Mouse (Mus musculus): Measurements from ENCODE around the gene Gm6169.

Gene Gm6169

DNA sequence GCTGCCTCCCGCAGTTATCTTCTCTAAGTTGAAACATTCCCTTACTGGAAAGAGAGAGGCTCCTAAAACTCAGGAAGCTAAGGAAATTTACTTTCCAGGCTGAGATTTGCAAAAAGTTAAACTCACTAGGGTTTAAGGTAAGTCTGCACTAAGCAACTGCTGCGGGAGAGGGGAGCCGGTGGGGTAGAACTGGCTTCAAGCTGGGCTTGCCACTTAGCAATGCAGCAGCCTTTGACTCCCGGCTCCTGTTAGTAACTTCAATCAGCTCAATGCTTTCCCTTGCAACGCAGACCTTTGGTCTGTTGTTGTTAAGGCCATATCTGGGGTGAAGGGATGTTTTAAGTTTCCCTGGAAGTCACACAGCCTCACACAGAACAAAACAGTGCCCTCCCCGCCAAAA, 31.3 kb downstream of the Gm6169 start:
- no peak for DNase-seq

DNA sequence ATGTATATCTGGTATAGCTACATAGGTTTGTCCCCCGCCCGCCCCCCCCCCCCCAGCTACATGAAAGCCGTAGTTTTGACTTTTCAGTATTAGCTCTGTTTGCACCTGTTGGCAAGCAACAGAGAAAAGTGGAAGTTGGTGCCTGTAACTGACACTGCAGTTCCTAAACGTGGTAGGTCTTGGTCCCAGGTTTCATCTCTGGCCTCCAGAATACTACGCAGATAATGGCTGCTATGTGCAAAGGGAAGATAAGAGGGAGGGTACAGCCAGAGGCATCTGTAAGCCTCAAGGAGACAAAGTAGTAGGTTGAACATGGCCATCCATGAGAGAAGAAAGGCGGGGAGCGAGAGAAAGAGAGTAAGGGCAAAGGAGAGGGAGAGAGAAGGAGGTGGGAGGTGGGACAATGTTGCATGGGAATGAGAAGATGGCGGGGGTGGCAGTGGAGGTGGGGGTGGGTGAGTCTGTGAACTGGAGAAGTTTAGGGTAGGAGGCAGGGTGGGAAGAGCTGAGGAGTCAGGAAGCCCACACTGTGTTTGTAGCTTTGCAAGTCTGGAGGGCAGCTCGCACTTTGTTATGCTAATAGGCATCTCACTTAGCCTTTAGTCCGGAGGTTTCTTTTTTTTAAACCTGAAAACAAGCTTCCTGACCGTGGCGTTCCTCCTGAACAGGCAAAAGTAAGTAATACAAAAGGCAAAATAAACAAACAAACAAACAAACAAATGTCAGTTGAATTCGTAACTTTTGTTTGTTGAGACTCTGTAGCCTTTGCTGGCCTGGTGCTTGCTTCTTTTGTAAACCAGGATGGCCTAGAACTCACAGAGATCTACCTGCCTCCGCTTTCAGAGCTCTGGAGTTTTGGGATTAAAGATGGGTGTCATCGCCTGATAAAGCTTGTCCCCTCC, 32.1 kb downstream of the Gm6169 start, which contains the start of gene Fam169a:
Gene Fam169a, plus strand, starts transcription at position 638 of the 902 bp plus-strand sequence.
- DNase-seq = no peak

DNA sequence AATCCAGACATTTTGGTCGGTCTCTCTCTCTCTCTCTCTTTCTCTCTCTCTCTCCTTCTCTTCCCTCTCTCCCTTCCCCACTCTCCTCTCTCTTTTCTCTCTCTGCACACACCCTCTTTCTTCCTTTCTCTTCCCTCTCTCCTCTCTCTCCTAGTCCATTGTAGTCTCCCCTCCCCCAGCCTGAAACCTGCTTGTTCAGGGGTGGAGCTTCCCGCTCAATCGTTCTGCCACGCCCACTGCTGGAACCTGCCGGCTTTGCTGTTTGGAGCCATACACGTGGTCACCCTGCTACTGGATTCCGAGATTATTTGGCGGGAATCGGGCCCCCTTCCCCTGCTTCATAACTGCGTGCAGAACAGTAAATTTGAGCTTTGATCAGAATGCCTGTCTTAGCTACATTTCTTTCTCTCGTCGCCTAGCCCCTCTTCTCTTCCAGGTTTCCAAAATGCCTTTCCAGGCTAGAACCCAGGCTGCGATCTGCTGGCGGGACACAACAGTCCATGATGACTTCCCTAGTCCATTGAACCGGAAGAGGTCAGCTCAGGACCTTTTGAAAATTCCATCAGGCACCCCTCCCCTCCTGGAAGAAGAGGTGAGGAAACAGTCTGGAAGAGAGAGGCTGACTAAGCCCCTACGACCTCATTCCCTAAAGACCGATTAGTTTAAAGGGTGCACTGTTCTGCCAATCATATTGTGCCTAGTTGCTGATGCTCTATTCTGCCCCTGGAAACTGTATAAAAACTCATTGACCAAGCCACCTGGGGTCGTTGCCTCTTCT, 34.0 kb downstream of the Gm6169 start:
- peak; percentile 11 for DNase-seq

DNA sequence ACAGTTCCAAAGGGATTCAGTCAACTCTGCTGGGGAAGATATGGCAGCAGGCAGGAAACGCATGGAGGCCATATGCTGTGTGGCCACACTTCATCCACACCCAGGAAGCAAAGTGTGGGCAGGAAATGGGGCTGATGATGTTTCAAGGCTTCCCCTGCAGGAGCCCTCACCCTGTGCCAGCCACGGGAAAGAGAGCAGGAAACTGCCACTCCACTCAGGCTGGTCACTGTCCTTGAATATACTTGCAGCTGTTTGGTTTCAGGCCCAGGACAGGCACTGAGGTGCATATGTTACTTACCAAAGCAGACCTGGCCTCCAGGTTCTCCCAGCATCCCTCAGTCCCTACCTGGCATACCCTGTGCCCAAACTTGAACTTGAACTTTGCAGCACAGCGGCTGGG, 34.6 kb downstream of the Gm6169 start:
- DNase-seq = no peak

DNA sequence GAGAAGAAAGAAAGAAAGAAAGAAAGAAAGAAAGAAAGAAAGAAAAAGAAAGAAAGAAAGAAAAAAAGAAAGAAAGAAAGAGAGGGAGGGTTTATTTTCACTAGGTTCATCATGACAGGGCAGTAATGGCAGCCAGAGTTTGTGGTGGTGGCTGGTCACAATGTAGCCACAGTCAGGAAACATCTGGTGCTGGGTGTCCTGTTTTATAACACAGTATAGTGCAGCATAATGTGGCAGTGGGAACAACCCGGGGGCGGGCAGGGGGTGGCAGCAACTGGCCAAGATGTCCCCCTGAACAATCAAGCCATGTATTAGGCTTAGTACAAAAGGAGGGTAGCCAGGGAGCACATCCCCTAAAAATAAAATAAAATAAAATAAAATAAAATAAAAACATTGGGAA, 35.6 kb downstream of the Gm6169 start:
- no peak for DNase-seq

DNA sequence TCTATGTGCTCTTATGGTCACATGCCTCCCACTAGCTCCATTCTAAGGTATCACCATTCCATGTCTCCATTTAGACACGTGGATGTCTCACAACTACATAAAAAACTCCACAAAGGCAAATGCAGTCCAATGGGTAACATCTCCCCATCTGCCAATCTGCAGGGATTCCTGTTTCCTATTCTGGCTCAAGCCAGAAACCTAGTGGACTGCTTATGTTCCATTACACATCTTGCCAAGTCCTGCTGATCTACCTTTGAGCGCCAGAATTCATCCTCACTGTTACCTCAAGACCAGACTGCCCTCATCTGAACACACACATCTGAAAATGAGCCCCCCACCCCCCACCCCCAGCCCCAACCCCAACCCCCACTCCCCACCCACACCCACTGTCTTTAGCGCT, 36.9 kb downstream of the Gm6169 start:
- no peak for DNase-seq

DNA sequence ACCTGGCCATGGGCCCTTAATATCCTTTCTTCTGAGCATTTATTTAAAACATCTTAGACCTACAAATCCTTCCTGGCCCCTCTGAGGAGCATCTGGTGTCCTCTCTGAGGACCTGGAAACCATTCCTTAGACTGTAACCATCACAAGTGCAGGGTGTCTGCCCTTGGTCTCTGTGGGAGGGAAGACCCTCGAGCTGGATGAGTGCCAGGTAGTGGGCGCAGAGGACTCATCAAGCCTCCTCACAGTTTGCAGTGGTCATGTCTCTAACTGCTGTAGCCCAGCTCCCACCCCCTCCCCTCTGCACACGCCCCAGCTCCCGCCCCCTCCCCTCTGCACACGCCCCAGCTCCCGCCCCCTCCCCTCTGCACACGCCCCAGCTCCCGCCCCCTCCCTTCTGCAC, 38.7 kb downstream of the Gm6169 start:
- DNase-seq = no peak

DNA sequence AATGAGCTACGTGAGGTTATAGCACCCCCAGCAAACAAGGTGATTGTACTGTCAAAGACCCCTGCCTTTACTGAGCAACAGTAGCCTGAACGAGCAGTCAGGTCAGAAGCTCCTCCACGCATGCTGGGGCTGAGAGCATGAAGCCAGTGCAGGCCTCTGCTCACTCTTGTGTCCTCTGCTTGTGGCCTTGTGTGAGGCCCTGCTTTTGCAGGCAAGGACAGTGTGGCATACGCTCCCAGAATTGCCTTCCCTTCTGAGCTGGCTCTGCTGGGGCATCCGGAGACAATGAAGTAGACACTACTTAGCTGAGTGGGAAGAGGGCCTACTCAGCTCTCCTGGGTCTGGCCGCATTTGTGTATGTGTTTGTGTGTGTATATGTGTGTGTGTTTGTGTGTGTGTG, 39.3 kb downstream of the Gm6169 start:
- no peak for DNase-seq

DNA sequence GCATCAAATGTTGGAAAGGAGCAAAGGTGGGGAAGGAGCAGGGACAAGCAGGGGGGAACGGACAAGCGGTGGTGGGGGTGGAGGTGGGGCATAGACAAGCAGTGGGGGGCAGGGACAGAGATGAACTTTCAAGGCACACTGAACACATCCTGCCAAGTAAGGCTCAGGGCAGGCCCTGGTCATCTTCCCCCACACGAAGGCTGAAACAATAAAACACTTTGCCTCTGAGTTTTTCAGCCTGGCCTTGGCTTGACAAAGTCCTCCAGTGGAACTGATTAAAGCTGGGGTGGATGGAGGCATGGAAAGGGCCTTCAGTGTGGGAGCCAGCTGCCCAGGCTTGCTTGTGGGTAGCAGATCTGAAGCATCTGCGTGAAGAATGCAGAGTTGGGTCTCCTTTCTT, 41.2 kb downstream of the Gm6169 start:
- DNase-seq = no peak

DNA sequence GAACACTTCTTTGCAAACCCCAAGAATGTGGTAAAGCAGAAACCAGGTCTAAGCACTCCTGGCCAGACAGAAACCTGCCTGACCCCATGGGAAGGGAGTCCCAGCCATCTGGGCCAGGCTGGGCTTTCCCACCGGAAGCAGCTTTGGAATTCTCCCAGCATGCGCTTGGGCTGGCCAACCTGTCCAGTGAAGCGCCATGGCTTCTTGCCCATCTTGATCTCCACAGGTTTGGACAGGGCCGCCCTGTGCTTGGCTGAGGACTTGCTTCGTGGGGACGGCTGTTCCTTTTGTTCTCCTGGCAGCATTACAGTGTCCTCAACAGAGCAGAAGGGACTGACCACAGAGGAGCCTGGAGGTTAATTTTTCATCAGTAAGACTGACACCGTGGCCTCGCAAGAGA, 45.2 kb downstream of the Gm6169 start:
- DNase-seq = peak; percentile 44

DNA sequence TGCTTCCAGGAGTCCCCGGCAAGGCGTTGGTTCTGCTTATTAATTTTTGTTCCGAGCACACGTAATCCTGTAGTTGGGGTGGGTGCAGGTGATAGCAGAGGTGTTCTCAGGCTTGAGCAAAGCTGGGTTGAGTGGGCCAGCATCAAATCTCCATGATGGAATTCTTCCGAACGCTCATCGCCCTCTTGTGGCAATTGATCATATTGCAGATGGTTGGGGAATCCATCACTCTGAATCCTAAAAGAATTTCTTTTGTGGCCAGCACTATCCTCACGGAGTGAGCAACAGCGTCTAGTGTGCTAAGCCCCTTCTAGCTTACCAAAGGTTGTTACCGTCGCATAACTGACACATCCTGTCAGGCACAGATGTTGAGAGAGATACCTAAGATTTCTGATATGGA, 46.4 kb downstream of the Gm6169 start:
- peak; percentile 57 for DNase-seq

DNA sequence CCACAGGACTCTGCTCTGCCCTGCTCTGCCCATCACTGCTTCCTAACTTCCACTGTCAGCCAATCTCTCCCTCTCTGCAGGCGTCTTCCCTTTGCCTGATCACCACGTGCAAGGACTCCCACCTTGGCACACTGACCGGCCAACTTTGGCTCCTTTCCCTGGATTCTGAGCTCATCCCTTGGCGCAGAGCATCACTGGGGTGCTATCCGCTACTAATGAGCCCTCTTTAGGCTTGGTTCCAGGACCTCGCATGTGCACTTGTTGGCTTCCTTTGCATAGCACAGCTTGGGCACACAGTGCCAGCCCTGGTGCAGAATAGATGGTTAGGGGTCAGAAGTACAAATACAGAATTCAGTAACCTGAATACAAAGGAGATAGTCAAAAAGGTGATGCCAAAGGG, 47.9 kb downstream of the Gm6169 start:
- DNase-seq = no peak

Measured in lung, postnatal 36 days (tissue).